8 mouse cellular contexts compared by ENCODE assay signal in genomic region chr1:134803286-134804117, GRCm38 (mm10).
DNase-seq lines count a peak whose midpoint lies in the region; ATAC-seq lines count a peak whose summit lies in the region.

No protein-coding gene starts in this region.

- peaks cover 10% of the 10 kb centered on the region for H3K36me3 ChIP-seq in embryonic facial prominence, embryonic 12.5 days
- H3K36me3 ChIP-seq in heart, embryonic 16.5 days (ENCODE audit: control insufficient read depth, insufficient read depth), result peaks cover 3% of the 10 kb centered on the region
- H3K36me3 ChIP-seq in limb, embryonic 11.5 days (ENCODE audit: control insufficient read depth, insufficient read depth, low read length), result no peaks in the 10 kb centered on the region

- peak overlapping the region; percentile 93 for H3K27ac ChIP-seq in embryonic facial prominence, embryonic 12.5 days
- H3K27ac ChIP-seq in heart, embryonic 16.5 days (ENCODE audit: low read length), result peak overlapping the region; percentile 91
- H3K27ac ChIP-seq in limb, embryonic 11.5 days (replicated peaks; ENCODE audit: low read depth, low read length), result 0 out of 2 replicates have a peak overlapping the region, but pooled peaks have one; percentile 36

- no peak overlapping the region; the same call in 1 of the 2 replicates for H3K9ac ChIP-seq in embryonic facial prominence, embryonic 12.5 days
- H3K9ac ChIP-seq in heart, embryonic 16.5 days (ENCODE audit: low read length), result peak overlapping the region; percentile 60
- H3K9ac ChIP-seq in limb, embryonic 11.5 days (ENCODE audit: low read length), result no peak overlapping the region

- peak overlapping the region; percentile 30 for H3K4me2 ChIP-seq in embryonic facial prominence, embryonic 12.5 days (replicated peaks)
- peak overlapping the region; percentile 70 for H3K4me2 ChIP-seq in heart, embryonic 16.5 days (ENCODE audit: low read depth, low read length)
- no peak overlapping the region for H3K4me2 ChIP-seq in limb, embryonic 11.5 days (ENCODE audit: low read depth, severe bottlenecking)

- no peaks in the 10 kb centered on the region for H3K9me3 ChIP-seq in embryonic facial prominence, embryonic 12.5 days
- no peaks in the 10 kb centered on the region for H3K9me3 ChIP-seq in heart, embryonic 16.5 days (replicated peaks; ENCODE audit: control insufficient read depth, low read length)
- H3K9me3 ChIP-seq in limb, embryonic 11.5 days (ENCODE audit: control insufficient read depth, low read length), result no peaks in the 10 kb centered on the region

- peak; percentile 74; the same call in 1 of the 2 replicates for ATAC-seq in embryonic facial prominence, embryonic 12.5 days (ENCODE audit: insufficient number of reproducible peaks, insufficient read depth, low FRiP score, low TSS enrichment)
- ATAC-seq in heart, embryonic 16.5 days (replicated peaks; ENCODE audit: extremely low read depth, insufficient read depth, low FRiP score), result peak; percentile 77
- ATAC-seq in limb, embryonic 11.5 days (ENCODE audit: insufficient number of reproducible peaks, low FRiP score, low TSS enrichment, low read depth), result no peak

- intact Hi-C loops in left cerebral cortex, postnatal 14 days (cut with DNase I), result no loop called here
- intact Hi-C loops in left cerebral cortex, postnatal 25 days (cut with DNase I), result no loop called here

- DNase-seq in left cerebral cortex, postnatal 14 days (ENCODE audit: low spot score in 2 of 2), result peak; percentile 15 to 25
- DNase-seq in left cerebral cortex, adult 9 months (ENCODE audit: low spot score in 2 of 2), result no peak
- no peak for DNase-seq in limb, embryonic 11.5 days (ENCODE audit: low spot score)
- peak; percentile 58 for DNase-seq in ovary, postnatal 14 days (ENCODE audit: low spot score)
- DNase-seq in thymus, adult 18-20 months, result no peak
- DNase-seq in left cerebral cortex, postnatal 25 days (ENCODE audit: low spot score in 2 of 2), result no peak

- H3K4me1 ChIP-seq in embryonic facial prominence, embryonic 12.5 days, result peaks cover 30% of the 10 kb centered on the region
- H3K4me1 ChIP-seq in heart, embryonic 16.5 days (ENCODE audit: control insufficient read depth, insufficient read depth, low read length), result peaks cover 43% of the 10 kb centered on the region
- H3K4me1 ChIP-seq in limb, embryonic 11.5 days (ENCODE audit: control insufficient read depth, insufficient read depth, low read length), result peaks cover 7% of the 10 kb centered on the region

- no peaks in the 10 kb centered on the region for H3K27me3 ChIP-seq in embryonic facial prominence, embryonic 12.5 days
- H3K27me3 ChIP-seq in heart, embryonic 16.5 days (ENCODE audit: control insufficient read depth, insufficient read depth, low read length), result no peaks in the 10 kb centered on the region
- no peaks in the 10 kb centered on the region for H3K27me3 ChIP-seq in limb, embryonic 11.5 days (ENCODE audit: control insufficient read depth, insufficient read depth, low read length)

- 0 out of 2 replicates have a peak overlapping the region, but pooled peaks have one; percentile 2 for H3K4me3 ChIP-seq in embryonic facial prominence, embryonic 12.5 days
- peak overlapping the region; percentile 52 for H3K4me3 ChIP-seq in heart, embryonic 16.5 days (ENCODE audit: low read length)
- H3K4me3 ChIP-seq in limb, embryonic 11.5 days (ENCODE audit: low read depth, low read length), result no peak overlapping the region

- 46% methylated on average over 16 of the region's 16 CpGs for WGBS in embryonic facial prominence, embryonic 12.5 days
- WGBS in heart, embryonic 16.5 days, result 20% methylated on average over 16 of the region's 16 CpGs
- 76% methylated on average over 16 of the region's 16 CpGs for WGBS in limb, embryonic 11.5 days

Comparison
In these comparisons a context has a peak if more than half of its experiments do, and no peak if none do; other contexts are left out.
1. DNase-seq: peak in left cerebral cortex, postnatal 14 days (2 of 2) and ovary, postnatal 14 days (single experiment); none in left cerebral cortex, adult 9 months (0 of 2), limb, embryonic 11.5 days (single experiment), thymus, adult 18-20 months (0 of 2) and left cerebral cortex, postnatal 25 days (0 of 2).
2. H3K27ac ChIP-seq: peak in every context shown above with its lines; median percentile 93 in embryonic facial prominence, embryonic 12.5 days; 91 in heart, embryonic 16.5 days; 36 in limb, embryonic 11.5 days.